Mouse (Mus musculus) lung, adult 2 months (tissue): ENCODE data around the gene Nsmce3. TPM values are rescaled to one million over a fixed set of nuclear protein-coding genes. Genes with fewer than 3 reads are reported as not detected.

Experiments
- DNase-seq: peaks from one replicate; pipeline ENCODE4 v3.0.0; 2022
- H3K4me1 ChIP-seq: fragments of 200-500 bp; 2 replicates; pipeline ENCODE4 v1.6.1; 2011; ENCODE audit warnings: low read length; ENCODE audit not compliant: control insufficient read depth, insufficient read depth
- H3K4me3 ChIP-seq: fragments of 200-500 bp; replicated peaks from 2 replicates; pipeline ENCODE3; 2011; ENCODE audit warnings: low read depth, mild to moderate bottlenecking, control low read depth, low read length; ENCODE audit errors: extremely low read depth
- CTCF ChIP-seq: fragments of 200-500 bp; IDR thresholded peaks from 2 replicates; pipeline ENCODE4 v1.5.1; 2011; ENCODE audit warnings: mild to moderate bottlenecking, low read length, control low read depth; ENCODE audit not compliant: insufficient read depth
- POLR2A ChIP-seq: fragments of 200-500 bp; IDR thresholded peaks from 2 replicates; pipeline ENCODE4 v1.6.1; 2011; ENCODE audit warnings: low read depth, mild to moderate bottlenecking, control low read depth, low read length, borderline replicate concordance; ENCODE audit errors: extremely low read depth
- WGBS: fragments of 180-500 bp; shearing (Covaris S2); methylation state at CpG from one replicate; pipeline ENCODE4 v1.1.7; 2018; 5-methylcytosine and 5-hydroxymethylcytosine counted together
- polyA plus RNA-seq: library from polyadenylated mRNA; depleted of rRNA; stranded (reverse); fragments of >200 nt; gene quantifications from 2 replicates; pipeline ENCODE4 v1.2.3, GENCODE M21; 2012

Gene Nsmce3
- polyA plus RNA-seq, 1 experiment, result 3.8 TPM

- 61% methylated on average over 3 of the region's 3 CpGs for WGBS
- H3K4me3 ChIP-seq, result no peak overlapping the region
- no peaks in the 10 kb centered on the region for H3K4me1 ChIP-seq
- TF ChIP-seq CTCF (no peak), POLR2A (no peak)
- DNase-seq, result no peak
Observed at GRCm38 (mm10) chr7:64846061-64846460, 26.7 kb downstream of the Nsmce3 start.

- DNase-seq, result no peak
- no peak for TF ChIP-seq CTCF
- TF ChIP-seq POLR2A, result no peak
- Histone ChIP-seq H3K4me1 (no peaks in the 10 kb centered on the region; the same call in 1 of the 2 replicates), H3K4me3 (no peak overlapping the region)
- WGBS, result 75% methylated on average over 10 of the region's 10 CpGs
Observed at GRCm38 (mm10) chr7:64840946-64841659, 31.7 kb downstream of the Nsmce3 start.

GRCm38 (mm10) chr7:64840576-64840895, 32.3 kb downstream of the Nsmce3 start:
- TF ChIP-seq CTCF (no peak), POLR2A (no peak)
- WGBS, result 57% methylated on average over 1 of the region's 1 CpGs
- Histone ChIP-seq H3K4me1 (no peaks in the 10 kb centered on the region; the same call in 1 of the 2 replicates), H3K4me3 (no peak overlapping the region)
- DNase-seq, result no peak

GRCm38 (mm10) chr7:64839801-64840575, 32.8 kb downstream of the Nsmce3 start:
- WGBS, result 3% methylated on average over 21 of the region's 21 CpGs
- DNase-seq, result peak; percentile 4

GRCm38 (mm10) chr7:64839281-64839680, 33.5 kb downstream of the Nsmce3 start:
- Histone ChIP-seq H3K4me3 (no peak overlapping the region), H3K4me1 (no peaks in the 10 kb centered on the region; the same call in 1 of the 2 replicates)
- no peak for TF ChIP-seq CTCF
- no peak for TF ChIP-seq POLR2A
- DNase-seq, result no peak
- 48% methylated on average over 2 of the region's 2 CpGs for WGBS

More at GRCm38 (mm10) chr7:64839801-64840575, 32.8 kb downstream of the Nsmce3 start:
- TF ChIP-seq POLR2A (no peak), CTCF (no peak)
- Histone ChIP-seq H3K4me3 (no peak overlapping the region), H3K4me1 (no peaks in the 10 kb centered on the region; the same call in 1 of the 2 replicates)

- WGBS, result 24% methylated on average over 5 of the region's 5 CpGs
- DNase-seq, result no peak
- TF ChIP-seq POLR2A, result no peak
- TF ChIP-seq CTCF, result no peak
- H3K4me1 ChIP-seq, result no peaks in the 10 kb centered on the region
- H3K4me3 ChIP-seq, result no peak overlapping the region
Observed at GRCm38 (mm10) chr7:64830214-64830995, 42.4 kb downstream of the Nsmce3 start.

GRCm38 (mm10) chr7:64821081-64821480, 51.7 kb downstream of the Nsmce3 start:
- Histone ChIP-seq H3K4me1 (no peaks in the 10 kb centered on the region), H3K4me3 (no peak overlapping the region)
- no peak for DNase-seq
- WGBS, result 82% methylated on average over 5 of the region's 5 CpGs
- TF ChIP-seq POLR2A, result no peak
- TF ChIP-seq CTCF, result no peak

- no peak overlapping the region for H3K4me3 ChIP-seq
- TF ChIP-seq POLR2A (no peak), CTCF (no peak)
- whole genome bisulfite sequencing, result 69% methylated on average over 9 of the region's 9 CpGs
- H3K4me1 ChIP-seq, result no peaks in the 10 kb centered on the region
- DNase-seq, result no peak
Observed at GRCm38 (mm10) chr7:64819683-64820082, 53.1 kb downstream of the Nsmce3 start.
